Mouse (Mus musculus): Measurements from ENCODE around the gene Sorbs2. TPM values are rescaled to one million over a fixed set of nuclear protein-coding genes. Genes with fewer than 3 reads are reported as not detected.

Sorbs2 gene
- polyA plus RNA-seq, 1 experiment = not detected

- no peak overlapping the region for H3K4me3 ChIP-seq (ENCODE audit: insufficient read depth, low read length)
Observed at GRCm38 (mm10) chr8:45512369-45512768, 4.8 kb downstream of the Sorbs2 start.

GRCm38 (mm10) chr8:45521595-45521994 lies 14.0 kb downstream of the Sorbs2 start:
- Histone ChIP-seq H3K4me1 (ENCODE audit: control insufficient read depth, insufficient read depth, low read length) (no peaks in the 10 kb centered on the region), H3K4me3 (ENCODE audit: insufficient read depth, low read length) (no peak overlapping the region), H3K27ac (ENCODE audit: insufficient read depth, low read depth, low read length) (no peak overlapping the region)
- TF ChIP-seq POLR2A (IDR thresholded peaks at IDR 0.05; ENCODE audit: borderline replicate concordance, low read depth, low read length) = no peak
- no peak for TF ChIP-seq CTCF (IDR thresholded peaks at IDR 0.05; ENCODE audit: low read depth, low read length)

More at GRCm38 (mm10) chr8:45512369-45512768, 4.8 kb downstream of the Sorbs2 start:
- TF ChIP-seq CTCF (IDR thresholded peaks at IDR 0.05; ENCODE audit: low read depth, low read length) = no peak
- TF ChIP-seq POLR2A (IDR thresholded peaks at IDR 0.05; ENCODE audit: borderline replicate concordance, low read depth, low read length) = no peak
- Histone ChIP-seq H3K27ac (ENCODE audit: insufficient read depth, low read depth, low read length) (no peak overlapping the region), H3K4me1 (ENCODE audit: control insufficient read depth, insufficient read depth, low read length) (no peaks in the 10 kb centered on the region)

- no peak for TF ChIP-seq CTCF (IDR thresholded peaks at IDR 0.05; ENCODE audit: low read depth, low read length)
- H3K4me3 ChIP-seq (ENCODE audit: insufficient read depth, low read length) = no peak overlapping the region
- no peak overlapping the region for H3K27ac ChIP-seq (ENCODE audit: insufficient read depth, low read depth, low read length)
- no peaks in the 10 kb centered on the region for H3K4me1 ChIP-seq (ENCODE audit: control insufficient read depth, insufficient read depth, low read length)
Observed at GRCm38 (mm10) chr8:45527708-45528107, 20.1 kb downstream of the Sorbs2 start.

- Histone ChIP-seq H3K4me3 (ENCODE audit: insufficient read depth, low read length) (no peak overlapping the region), H3K27ac (ENCODE audit: insufficient read depth, low read depth, low read length) (no peak overlapping the region), H3K4me1 (ENCODE audit: control insufficient read depth, insufficient read depth, low read length) (no peaks in the 10 kb centered on the region)
- TF ChIP-seq POLR2A (IDR thresholded peaks at IDR 0.05; ENCODE audit: borderline replicate concordance, low read depth, low read length) (no peak), CTCF (IDR thresholded peaks at IDR 0.05; ENCODE audit: low read depth, low read length) (no peak)
Observed at GRCm38 (mm10) chr8:45528890-45529289, 21.3 kb downstream of the Sorbs2 start.

- no peaks in the 10 kb centered on the region for H3K4me1 ChIP-seq (ENCODE audit: control insufficient read depth, insufficient read depth, low read length)
- no peak overlapping the region for H3K27ac ChIP-seq (ENCODE audit: insufficient read depth, low read depth, low read length)
- TF ChIP-seq CTCF (IDR thresholded peaks at IDR 0.05; ENCODE audit: low read depth, low read length) (no peak), POLR2A (IDR thresholded peaks at IDR 0.05; ENCODE audit: borderline replicate concordance, low read depth, low read length) (no peak)
- H3K4me3 ChIP-seq (ENCODE audit: insufficient read depth, low read length) = no peak overlapping the region
Observed at GRCm38 (mm10) chr8:45536578-45536977, 29.0 kb downstream of the Sorbs2 start.

- no peak overlapping the region for H3K4me3 ChIP-seq (ENCODE audit: insufficient read depth, low read length)
- H3K27ac ChIP-seq (ENCODE audit: insufficient read depth, low read depth, low read length) = no peak overlapping the region
- TF ChIP-seq CTCF (IDR thresholded peaks at IDR 0.05; ENCODE audit: low read depth, low read length) (no peak), POLR2A (IDR thresholded peaks at IDR 0.05; ENCODE audit: borderline replicate concordance, low read depth, low read length) (no peak)
- no peaks in the 10 kb centered on the region for H3K4me1 ChIP-seq (ENCODE audit: control insufficient read depth, insufficient read depth, low read length)
Observed at GRCm38 (mm10) chr8:45540513-45540912, 32.9 kb downstream of the Sorbs2 start.

- no peak overlapping the region for H3K27ac ChIP-seq (ENCODE audit: insufficient read depth, low read depth, low read length)
- no peak for TF ChIP-seq CTCF (IDR thresholded peaks at IDR 0.05; ENCODE audit: low read depth, low read length)
- no peak for TF ChIP-seq POLR2A (IDR thresholded peaks at IDR 0.05; ENCODE audit: borderline replicate concordance, low read depth, low read length)
- H3K4me3 ChIP-seq (ENCODE audit: insufficient read depth, low read length) = no peak overlapping the region
- H3K4me1 ChIP-seq (ENCODE audit: control insufficient read depth, insufficient read depth, low read length) = no peaks in the 10 kb centered on the region
Observed at GRCm38 (mm10) chr8:45552175-45552574, 44.6 kb downstream of the Sorbs2 start.

GRCm38 (mm10) chr8:45554627-45555026 lies 47.0 kb downstream of the Sorbs2 start:
- Histone ChIP-seq H3K27ac (ENCODE audit: insufficient read depth, low read depth, low read length) (no peak overlapping the region), H3K4me3 (ENCODE audit: insufficient read depth, low read length) (no peak overlapping the region), H3K4me1 (ENCODE audit: control insufficient read depth, insufficient read depth, low read length) (no peaks in the 10 kb centered on the region)
- TF ChIP-seq CTCF (IDR thresholded peaks at IDR 0.05; ENCODE audit: low read depth, low read length) = no peak
- TF ChIP-seq POLR2A (IDR thresholded peaks at IDR 0.05; ENCODE audit: borderline replicate concordance, low read depth, low read length) = no peak

- Histone ChIP-seq H3K27ac (ENCODE audit: insufficient read depth, low read depth, low read length) (no peak overlapping the region), H3K4me1 (ENCODE audit: control insufficient read depth, insufficient read depth, low read length) (no peaks in the 10 kb centered on the region), H3K4me3 (ENCODE audit: insufficient read depth, low read length) (no peak overlapping the region)
- TF ChIP-seq POLR2A (IDR thresholded peaks at IDR 0.05; ENCODE audit: borderline replicate concordance, low read depth, low read length) = no peak
- TF ChIP-seq CTCF (IDR thresholded peaks at IDR 0.05; ENCODE audit: low read depth, low read length) = no peak
Observed at GRCm38 (mm10) chr8:45557936-45558335, 50.3 kb downstream of the Sorbs2 start.

- no peaks in the 10 kb centered on the region for H3K4me1 ChIP-seq (ENCODE audit: control insufficient read depth, insufficient read depth, low read length)
- no peak overlapping the region for H3K4me3 ChIP-seq (ENCODE audit: insufficient read depth, low read length)
- TF ChIP-seq POLR2A (IDR thresholded peaks at IDR 0.05; ENCODE audit: borderline replicate concordance, low read depth, low read length) = no peak
- TF ChIP-seq CTCF (IDR thresholded peaks at IDR 0.05; ENCODE audit: low read depth, low read length) = no peak
- no peak overlapping the region for H3K27ac ChIP-seq (ENCODE audit: insufficient read depth, low read depth, low read length)
Observed at GRCm38 (mm10) chr8:45558426-45558825, 50.8 kb downstream of the Sorbs2 start.

Data from bone marrow macrophage, adult 2 months (primary cell).